Mouse (Mus musculus) megakaryocyte, embryonic 14.5 days (primary cell): ENCODE results near the gene B4galnt3.

Experiments
- FLI1 ChIP-seq: IDR thresholded peaks from 2 replicates; pipeline ENCODE4 v1.6.1; 2012; ENCODE audit warnings: low read length, inconsistent platforms, mixed read lengths
- GATA1 ChIP-seq: IDR thresholded peaks from 3 replicates; pipeline ENCODE4 v1.6.1; 2012; ENCODE audit warnings: mixed read lengths, low read length, inconsistent platforms, borderline replicate concordance

DNA sequence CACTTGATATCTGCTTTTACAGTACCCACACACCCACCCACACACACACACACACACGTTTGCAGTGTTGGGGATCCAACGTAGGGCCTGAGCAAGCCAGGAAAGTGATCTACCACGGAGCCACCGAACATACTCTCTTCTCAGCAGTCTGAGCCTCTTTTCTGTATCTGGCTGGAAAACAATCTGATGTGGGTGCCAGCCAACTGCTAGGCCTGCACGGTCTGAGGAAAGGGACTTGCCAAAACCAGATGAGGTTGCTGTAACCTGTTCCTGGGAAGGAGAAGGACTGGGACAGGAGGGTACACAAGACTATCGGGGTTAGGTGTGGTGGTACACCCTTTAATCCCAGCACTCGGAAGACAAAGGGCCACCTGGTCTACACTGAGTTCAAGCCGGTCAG is 51.1 kb downstream of the B4galnt3 start:
- no peak for TF ChIP-seq FLI1
- no peak for TF ChIP-seq GATA1
